Mouse (Mus musculus) cerebellum, adult 2 months (tissue): Measurements from ENCODE around the gene Gm45140.

Source experiments
- CTCF ChIP-seq: fragments of 200-500 bp; IDR thresholded peaks from 2 replicates; pipeline ENCODE4 v1.5.1; 2011; ENCODE audit warnings: low read depth, mild to moderate bottlenecking, control low read depth, low read length, moderate library complexity, borderline replicate concordance; ENCODE audit not compliant: insufficient read depth
- POLR2A ChIP-seq: fragments of 200-500 bp; IDR thresholded peaks from 2 replicates; pipeline ENCODE4 v1.6.1; 2011; ENCODE audit warnings: low read length, control low read depth, borderline replicate concordance; ENCODE audit not compliant: insufficient read depth

DNA sequence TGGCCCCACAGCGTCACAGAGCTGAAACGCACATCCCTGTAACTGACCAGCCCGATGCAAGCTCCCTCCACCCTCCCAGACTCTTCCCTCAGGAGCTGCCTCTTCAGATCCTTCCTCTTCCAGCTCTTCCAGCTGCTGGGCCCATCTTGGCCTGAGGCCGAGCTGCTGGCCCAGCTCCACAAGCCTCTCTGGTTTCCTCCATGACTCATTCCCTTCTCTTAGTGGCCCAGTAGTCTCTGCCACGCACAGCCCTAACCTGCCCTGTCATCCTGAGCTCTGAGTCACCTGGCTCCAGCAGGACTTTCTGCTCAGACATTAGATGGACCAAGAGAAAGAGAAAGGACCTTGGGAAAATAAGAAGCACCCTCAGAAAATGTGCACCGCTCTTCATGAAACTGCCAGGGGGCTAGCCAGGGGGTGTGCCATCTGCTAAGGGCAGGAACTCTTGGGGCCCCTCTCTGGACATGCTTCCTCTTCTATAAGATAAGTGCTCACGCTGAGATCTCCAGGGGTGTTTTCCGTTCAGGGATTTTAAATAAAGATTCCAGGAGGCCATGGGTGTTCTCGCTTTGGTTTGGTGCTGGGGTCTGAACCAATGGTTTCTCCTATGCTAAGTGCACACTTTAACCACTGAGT lies 33.4 kb upstream of the Gm45140 start:
- no peak for TF ChIP-seq CTCF
- TF ChIP-seq POLR2A, result no peak
